Mouse (Mus musculus): ENCODE results near the gene Rora.

The Rora gene

DNA sequence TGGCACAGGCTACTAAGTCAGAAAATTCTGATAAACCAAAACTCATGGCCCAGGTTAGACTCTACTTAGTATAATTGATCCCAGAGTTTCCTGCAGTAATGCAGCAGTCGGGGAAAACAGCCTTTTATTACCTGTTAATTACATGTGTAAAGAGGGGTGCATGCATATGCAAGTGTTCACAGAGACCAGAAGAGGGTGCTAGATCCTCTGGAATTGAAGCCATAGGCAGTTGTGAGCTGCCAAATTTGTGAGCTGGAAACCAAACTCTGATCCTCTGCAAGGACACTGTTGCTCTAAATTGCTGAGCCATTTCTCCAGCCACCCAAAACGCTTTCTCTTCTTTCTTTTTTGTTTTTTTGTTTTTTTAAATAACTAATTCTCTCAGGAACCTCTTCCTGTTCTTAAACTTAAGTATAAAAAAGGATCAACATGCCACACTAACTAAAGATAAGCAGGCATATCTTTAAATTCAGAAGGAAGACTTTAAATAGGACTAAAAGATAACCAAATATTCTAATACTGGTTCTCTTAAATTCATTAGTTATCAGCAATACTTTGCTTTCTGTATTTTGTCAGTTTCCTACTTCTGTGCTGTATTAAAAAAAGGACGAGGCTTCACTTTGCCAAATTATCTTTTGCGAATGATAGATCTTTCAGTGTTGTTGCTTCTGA is 723.5 kb downstream of the Rora start:
- no peak for DNase-seq

DNA sequence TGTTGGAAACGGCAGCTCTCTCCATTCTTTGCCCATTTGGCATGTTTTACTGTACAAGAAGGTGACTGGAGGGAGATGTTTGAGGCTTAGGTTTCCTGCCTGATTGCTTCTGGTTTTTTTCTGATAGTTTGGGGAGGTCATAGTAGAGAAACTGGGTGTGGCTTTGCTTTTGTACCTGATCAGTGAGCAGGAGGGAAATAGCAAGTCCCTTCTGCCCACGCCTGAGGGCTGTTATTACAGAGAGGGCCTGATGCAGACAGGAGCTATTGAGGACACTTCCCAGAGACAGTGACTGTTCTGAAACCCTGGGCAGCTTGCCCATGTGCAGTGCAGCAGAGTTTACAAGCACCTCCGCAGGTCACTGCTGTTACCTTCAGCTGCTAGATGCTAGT is 724.1 kb downstream of the Rora start:
- no peak for DNase-seq

DNA sequence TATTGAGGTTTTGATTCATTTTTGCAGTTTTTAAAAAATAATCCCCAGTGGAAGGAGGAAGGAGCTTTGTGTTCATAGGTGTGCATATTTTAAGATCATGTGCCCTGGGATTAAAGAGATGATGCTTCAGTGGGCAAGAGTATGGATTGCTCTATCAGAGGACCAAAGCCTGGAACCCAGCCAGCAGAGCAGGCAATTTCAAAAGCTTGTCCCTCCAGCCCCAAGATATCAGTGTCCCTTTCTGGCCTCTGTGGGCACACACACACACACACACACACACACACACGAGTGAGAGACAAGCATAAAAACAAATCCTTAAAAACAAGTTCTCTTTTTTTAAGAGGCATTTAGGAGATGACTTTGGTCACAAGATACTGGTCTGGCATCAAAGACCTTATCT is 727.0 kb downstream of the Rora start:
- DNase-seq = no peak

DNA sequence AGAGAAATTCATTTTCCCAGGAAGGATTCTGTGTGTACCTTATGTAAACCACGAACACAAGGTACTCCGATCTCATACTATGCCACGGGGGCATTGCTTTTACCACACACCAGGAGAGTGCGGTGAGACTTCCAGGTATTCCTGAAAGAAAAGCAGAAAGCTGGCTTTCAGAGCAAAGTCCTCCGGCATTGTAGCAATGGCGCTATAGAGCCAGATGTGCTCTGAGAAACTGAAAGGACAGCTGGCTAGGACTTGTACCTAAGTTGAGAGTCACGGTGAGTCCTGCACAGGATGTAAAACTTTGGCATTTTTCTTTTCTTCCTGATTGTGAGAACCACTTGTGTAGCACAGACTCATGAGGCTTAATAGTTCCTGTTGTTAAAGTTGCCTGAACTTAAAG is 728.2 kb downstream of the Rora start:
- no peak for DNase-seq

DNA sequence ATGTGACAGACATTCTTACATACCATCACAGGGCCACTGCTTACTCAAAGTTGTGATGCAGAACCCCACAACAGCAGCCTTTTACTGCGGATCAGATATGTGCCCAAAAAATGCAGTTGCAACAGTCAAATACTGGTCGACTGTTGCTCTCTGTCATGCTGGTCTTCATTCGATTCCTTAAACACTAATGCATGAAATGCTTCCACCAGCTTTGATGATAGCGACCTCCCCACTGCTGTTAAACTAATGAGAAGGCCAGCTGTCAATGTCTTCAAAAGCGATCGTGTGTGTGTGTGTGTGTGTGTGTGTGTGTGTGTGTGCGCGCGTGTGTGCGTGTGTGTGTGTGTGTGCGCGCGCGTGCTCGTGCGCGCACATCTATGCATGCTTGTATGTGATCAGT is 730.9 kb downstream of the Rora start:
- no peak for DNase-seq

DNA sequence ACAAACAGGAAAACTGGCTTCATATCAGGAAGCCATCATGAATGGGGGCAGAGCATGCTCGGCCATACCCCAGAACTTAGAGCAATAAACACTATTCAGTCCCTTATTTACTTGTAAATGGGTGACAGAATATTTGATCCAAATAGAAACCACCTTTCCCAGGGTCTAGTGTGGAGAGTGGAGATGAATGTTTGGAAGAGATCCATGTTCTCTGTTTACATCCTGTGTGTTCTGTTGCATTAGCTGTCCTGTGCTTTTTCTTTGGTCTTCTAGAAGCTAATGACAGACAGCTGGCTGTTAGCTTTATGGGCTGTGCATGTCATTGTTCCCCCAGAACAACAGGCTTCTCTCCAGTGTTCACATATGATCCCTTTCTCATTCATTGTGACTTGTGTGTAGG is 731.3 kb downstream of the Rora start:
- DNase-seq = no peak

DNA sequence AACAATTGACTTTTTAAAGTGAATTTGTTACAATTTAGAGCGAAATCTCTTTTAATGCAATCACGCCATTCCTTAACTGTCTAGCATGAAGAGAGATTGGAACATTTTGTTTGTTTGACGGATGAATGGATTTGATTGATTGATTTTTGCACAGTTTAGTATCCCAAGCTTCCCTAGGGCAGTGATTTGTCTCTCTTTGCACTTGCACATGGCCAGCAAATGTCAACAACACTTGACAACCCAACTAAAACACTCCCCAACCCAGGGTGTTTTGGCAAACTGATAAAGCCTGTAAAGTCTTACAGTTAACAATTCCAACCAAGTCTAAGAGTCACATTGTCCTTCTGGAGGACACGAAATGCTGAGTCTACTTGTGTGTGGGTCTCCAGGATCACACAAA is 733.7 kb downstream of the Rora start:
- no peak for DNase-seq

DNA sequence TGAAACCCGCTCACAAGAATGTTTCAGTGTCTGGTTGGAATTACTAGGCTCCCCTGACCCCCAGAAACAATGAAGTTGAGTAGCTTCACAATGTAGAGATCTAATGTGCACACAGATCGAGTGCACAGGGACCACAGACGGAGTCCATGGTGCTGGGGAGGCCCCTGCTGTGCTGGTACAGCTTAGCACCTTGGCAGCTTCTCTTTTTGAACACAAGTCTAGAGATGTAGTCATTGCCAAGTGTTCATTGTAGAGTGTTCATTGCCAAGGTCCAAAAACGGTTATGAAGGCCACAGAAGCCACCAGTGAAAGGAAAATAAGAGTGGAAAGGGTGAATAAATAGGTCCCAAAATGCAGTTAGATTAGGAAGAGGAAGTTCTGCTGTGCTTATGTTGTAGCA is 737.0 kb downstream of the Rora start:
- DNase-seq = no peak

DNA sequence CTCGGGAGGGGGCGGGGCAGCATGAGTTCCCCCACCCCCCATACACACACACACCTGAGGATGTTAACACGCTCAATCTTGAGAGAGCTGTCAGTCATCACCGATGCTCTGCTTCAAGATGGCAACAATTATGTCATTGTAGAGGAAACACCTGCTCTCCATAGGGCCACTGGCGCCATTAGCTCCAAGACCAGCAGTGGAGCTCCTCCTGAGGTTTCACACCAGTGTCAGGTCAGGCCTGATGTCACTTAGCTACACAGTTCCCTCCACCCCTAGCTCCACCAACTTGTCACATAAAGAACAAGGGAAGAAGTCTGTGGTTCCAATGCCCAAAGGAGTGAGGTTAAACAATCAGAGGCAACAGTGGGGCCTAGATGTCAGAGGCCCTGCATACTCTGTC is 740.6 kb downstream of the Rora start:
- DNase-seq = no peak

DNA sequence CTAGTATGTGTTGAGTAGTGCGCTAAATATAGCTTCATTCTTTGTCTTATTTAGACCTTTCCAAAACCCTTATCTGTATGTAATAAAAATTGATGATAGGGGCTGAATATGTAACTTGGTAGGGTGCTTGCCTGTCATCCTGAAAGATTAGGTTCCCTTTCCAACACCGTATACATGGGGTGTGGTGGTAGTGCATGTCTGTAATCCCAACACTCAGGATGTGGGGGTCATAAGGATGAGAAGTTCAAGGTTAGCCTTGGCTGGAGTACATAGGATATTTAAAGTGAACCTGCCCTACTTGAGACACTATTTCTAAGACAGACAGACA is 743.8 kb downstream of the Rora start:
- DNase-seq = no peak

DNA sequence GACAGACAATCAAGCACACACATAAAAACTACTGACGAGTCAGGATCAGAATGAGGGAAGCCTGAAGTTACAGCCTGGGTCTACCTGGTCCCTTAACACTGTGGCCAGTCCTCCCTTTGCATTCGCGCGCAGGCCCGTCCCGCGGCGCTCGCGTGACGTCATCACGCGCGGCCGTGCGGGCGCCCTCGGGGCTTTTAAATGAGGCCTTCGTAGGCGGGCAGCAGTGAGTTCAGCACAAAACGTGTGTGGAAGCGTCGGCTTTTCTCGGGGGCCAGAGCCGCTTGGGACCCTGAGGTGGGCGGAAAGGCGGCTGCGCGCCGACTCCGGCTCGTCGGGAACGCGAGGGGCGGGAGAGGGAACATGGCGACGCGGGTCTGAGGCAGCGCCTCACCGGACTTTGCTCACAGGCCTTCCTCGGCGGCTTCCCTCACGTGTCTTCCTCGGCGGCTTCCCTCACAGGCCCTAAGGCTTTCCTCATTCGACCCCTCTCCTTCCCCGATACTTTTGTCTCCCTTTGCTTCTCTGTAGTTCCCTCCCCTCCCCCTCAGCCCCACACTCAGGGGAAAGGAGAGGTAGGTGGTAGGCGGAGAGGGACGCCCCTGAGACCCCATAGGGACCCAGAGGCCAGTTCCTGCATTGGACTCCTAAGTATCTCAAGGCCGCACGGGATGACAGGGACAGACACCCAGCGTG is 744.3 kb downstream of the Rora start, which contains the start of gene Ice2:
TSS of gene Ice2 (plus strand) at position 147 of the 693 bp plus-strand sequence.
- DNase-seq = peak; percentile 86

DNA sequence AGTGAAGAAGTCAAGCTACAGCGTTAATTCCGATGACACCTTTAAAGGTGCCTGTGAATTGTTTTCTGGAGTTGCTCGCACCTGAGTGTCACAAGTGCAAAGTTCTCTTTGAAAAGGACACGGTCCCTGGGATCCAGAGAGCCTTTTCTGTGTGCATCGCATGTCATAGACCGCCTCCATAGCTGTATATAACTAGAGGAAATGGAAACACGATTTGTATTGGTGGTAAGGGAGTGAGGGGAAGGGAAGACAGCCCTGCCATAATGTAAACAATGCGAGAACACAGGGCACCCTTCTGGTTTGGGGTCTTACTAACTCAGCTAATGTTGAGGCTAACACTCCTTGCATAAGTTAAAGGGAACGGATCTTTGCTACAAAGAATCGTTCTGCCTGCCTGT is 744.9 kb downstream of the Rora start:
- DNase-seq = no peak

DNA sequence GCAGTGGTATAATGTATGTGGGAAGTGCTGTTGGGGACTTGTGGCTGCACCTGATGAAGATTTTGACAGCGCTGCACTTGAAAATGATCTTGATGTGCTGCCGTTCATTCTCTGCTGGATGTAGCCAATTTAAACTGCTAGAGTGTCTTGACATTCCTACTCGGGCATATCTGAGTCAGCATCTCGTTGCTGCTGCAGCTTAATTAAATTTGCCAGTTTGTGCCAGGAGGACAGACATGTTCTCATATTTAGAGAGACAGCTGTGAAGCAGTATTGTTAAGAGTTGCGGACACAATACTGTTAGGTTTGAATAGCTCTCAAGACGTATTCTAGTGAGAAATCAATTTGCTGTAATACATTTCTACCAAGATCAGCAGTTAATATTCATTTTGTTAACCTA is 751.1 kb downstream of the Rora start:
- DNase-seq = no peak

DNA sequence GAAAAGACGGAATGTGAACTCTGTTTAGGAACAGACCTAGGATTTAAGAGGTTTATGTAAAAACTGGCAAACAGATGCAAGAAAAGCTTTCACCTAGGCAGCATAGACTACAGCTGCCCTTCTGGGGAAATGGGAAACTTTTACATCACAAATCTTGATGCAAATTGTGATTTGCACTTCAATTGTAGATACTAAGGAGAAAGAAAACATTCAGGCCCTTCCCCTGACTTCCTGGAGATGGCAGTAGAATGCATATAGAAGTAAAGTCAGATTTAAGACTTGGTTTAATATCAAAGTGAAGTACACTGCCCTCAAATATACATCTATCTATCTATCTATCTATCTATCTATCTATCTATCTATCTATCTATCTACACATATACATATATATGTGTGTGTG is 765.9 kb downstream of the Rora start:
- DNase-seq = no peak

DNA sequence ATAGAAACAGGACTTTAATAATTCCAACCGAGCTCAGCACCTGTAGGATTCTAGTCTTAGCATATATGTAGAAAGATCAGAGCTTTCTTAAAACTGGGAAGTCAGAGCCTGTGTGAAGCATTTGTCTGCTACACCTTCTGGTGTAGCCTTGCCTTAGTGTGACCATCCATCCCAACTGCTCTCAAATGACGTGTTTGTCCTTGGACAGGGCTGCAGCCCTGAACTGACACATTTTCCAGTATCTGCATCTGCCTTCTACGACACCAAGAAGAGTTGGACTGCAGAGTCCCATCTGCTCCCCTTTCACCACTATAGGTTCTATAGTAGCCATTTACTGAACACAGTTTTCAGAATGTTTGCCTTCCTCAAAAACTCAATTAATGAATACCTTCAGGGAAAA is 776.9 kb downstream of the Rora start:
- no peak for DNase-seq

DNA sequence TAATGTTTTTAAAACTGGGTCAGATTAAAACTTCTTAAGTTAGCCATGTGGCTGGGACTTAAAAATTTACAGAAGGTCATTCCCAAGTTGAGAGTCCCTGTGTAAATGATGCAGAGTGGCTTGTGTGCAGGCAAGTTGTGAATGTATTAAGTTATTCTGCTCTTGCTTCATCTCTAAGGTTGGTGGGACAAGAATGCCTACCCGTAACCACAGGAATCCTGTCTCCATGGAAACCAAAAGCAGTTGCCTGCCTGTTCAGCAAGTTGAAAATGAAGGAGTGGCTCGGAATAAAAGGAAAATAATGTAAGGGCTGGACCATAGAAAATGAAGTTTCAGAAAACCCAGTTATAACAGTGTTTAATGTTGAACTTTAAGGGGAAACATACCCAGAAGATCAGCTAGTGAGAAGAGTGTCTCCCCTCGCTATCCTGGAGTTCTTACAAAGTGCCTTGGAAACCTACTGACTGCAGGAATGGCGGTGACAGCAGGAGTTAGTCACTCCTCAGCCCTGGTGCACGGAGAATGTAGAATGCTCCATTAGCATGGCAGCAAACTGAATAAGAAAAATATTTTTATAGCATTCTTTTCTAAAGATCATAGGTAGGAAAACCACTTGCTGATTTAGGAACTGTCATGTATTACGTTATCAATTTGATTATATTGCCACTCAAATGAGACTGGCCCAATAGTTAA is 778.4 kb downstream of the Rora start:
- DNase-seq = peak; percentile 50

DNA sequence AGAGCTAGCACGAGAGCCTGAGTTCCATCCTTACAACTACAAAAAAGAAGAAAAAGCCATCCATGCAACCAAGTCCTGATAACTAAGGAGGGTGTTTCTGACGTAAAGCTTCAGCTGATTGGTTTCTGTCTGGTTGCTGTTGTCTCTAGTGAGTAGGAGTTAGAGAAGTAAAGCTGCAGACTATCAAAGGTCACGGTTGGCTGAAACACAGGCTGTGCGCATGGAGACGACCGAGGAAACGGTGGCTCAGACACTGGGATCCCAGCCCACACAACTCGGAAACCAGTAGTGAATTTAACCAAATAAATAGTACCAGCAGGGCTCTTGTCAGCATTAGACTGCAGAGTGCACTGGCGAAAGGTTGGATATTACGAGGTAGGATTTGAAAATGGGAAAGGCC is 781.6 kb downstream of the Rora start:
- DNase-seq = no peak

DNA sequence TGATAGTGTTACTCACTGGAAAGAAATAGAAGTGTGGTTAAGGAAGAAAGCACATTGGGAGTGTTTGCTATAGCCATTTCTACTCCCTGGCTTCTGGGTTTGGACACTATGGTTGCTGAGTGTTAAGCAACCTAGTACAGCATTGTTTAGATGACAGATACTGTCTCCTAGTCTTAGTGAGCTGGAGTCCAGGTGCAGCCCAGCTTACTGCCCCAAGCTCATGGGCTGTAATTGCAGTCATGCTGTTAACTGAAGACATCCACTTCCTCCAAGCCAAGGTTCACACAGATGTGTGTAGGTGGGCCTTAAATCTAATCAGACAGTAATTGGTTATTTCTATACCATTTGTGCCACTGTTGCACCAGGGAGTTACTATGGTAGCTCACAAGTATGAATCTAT is 782.1 kb downstream of the Rora start:
- no peak for DNase-seq

Measured in kidney, postnatal 14 days (tissue).